Mouse (Mus musculus) C2C12 (cell line): Measurements from ENCODE around the gene Ankzf1.

Experiments used
- CEBPB ChIP-seq: IDR thresholded peaks from one replicate; pipeline ENCODE4 v1.6.1; 2011; ENCODE audit warnings: low read depth, mild to moderate bottlenecking, control low read depth, moderate library complexity
- CTCF ChIP-seq: IDR thresholded peaks from one replicate; pipeline ENCODE4 v1.5.1; 2011; ENCODE audit not compliant: control insufficient read depth, insufficient read depth, insufficient read length
- FOSL1 ChIP-seq: IDR thresholded peaks from one replicate; pipeline ENCODE4 v1.8.0; 2011; ENCODE audit warnings: mild to moderate bottlenecking, low read length; ENCODE audit not compliant: poor library complexity, insufficient read depth, severe bottlenecking
- MAX ChIP-seq: IDR thresholded peaks from one replicate; pipeline ENCODE4 v1.6.1; 2011; ENCODE audit warnings: mild to moderate bottlenecking, control low read depth
- MYOD1 ChIP-seq: IDR thresholded peaks from one replicate; pipeline ENCODE4 v1.6.1; 2011; ENCODE audit warnings: low read depth; ENCODE audit not compliant: control insufficient read depth, insufficient read length
- MYOG ChIP-seq: IDR thresholded peaks from one replicate; pipeline ENCODE4 v1.6.1; 2011; ENCODE audit not compliant: control insufficient read depth, insufficient read length; ENCODE audit errors: extremely low read depth
- USF1 ChIP-seq: IDR thresholded peaks from one replicate; pipeline ENCODE4 v1.6.1; 2011; ENCODE audit warnings: low read depth, mild to moderate bottlenecking, control low read depth, moderate library complexity

GRCm38 (mm10) chr1:75168472-75169464 lies 23.2 kb upstream of the Ankzf1 start, which contains the start of gene Zfand2b:
- TF ChIP-seq CTCF (no peak), MAX (no peak), MYOD1 (no peak), USF1 (no peak), CEBPB (no peak), FOSL1 (no peak), MYOG (no peak)
